Mouse (Mus musculus): ENCODE results near the gene Eif2ak4. TPM values are rescaled to one million over a fixed set of nuclear protein-coding genes. Genes with fewer than 3 reads are reported as not detected.

Gene Eif2ak4
- polyA plus RNA-seq, 1 experiment from 2014 or later = 9.8 TPM

DNA sequence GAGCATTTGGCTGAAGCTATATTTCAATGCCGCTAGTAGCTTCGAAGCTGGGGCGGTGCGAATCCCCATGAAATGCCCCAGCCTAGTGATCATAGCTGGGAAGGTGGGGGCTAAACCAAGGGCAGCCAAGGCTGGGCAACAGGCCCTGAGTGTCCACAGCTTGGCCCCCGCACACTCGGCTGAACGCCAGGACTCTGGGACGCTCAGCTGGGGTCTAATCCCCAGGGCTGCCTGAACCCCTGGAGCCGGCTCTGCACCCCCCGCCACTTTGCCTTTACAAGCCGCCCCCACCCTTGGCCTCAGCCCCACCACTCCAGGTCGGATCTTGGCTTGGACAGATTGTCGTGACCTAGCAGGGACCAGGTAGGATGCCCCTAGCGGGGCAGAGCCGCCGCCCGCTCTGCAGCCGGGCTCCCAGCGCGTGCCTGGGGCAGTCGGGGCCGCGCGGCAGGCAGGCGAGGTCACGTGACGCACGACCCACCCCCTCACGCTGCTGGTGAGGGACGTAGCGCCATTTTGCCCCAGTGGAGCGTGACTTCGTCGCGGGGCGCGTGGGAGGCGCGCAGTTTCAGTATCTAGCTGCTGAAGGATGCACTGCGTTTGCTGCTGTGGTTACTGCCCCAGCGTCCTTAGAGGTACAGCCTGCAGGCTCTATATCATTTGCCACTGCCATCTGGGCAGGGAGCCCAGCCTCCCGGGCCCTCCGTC, 14.7 kb upstream of the Eif2ak4 start:
- ATAC-seq (ENCODE audit: insufficient number of reproducible peaks, low FRiP score) = peak; percentile 86
- Histone ChIP-seq H3K4me2 (peak overlapping the region; percentile 88), H3K9me3 (replicated peaks) (no peaks in the 10 kb centered on the region), H3K36me3 (no peaks in the 10 kb centered on the region), H3K4me3 (peak overlapping the region; percentile 59), H3K9ac (peak overlapping the region; percentile 61), H3K27me3 (replicated peaks) (peaks cover 52% of the 10 kb centered on the region), H3K4me1 (replicated peaks) (peaks cover 18% of the 10 kb centered on the region), H3K27ac (ENCODE audit: poor library complexity, severe bottlenecking) (no peak overlapping the region)
- WGBS = 3% methylated on average over 43 of the region's 43 CpGs

DNA sequence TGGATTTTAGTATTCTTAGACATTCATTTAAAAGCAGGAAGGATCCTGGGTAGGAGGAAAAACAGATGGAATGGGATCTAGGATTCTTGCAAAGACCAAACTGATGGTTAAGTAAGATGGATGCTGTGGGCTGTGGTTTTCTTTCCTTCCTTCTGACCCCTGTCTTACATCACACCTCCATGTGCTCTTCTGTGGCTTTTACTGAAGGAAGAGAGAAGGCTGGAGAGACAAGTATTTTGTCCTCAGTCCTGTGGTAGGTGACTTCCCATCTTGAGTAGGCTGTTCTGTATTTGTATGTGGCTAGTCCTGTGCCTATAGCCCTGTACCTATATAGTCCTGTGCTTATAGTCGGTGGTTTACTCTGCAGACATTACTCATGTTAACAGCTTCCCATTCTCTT, 12.9 kb upstream of the Eif2ak4 start:
- ATAC-seq (ENCODE audit: insufficient number of reproducible peaks, low FRiP score) = no peak
- WGBS = 86% methylated on average over 1 of the region's 1 CpGs
- no peak overlapping the region for H3K4me2 ChIP-seq
- H3K36me3 ChIP-seq = no peaks in the 10 kb centered on the region
- H3K4me1 ChIP-seq (replicated peaks) = peaks cover 18% of the 10 kb centered on the region
- no peak overlapping the region for H3K4me3 ChIP-seq
- no peak overlapping the region for H3K27ac ChIP-seq (ENCODE audit: poor library complexity, severe bottlenecking)
- peaks cover 41% of the 10 kb centered on the region for H3K27me3 ChIP-seq (replicated peaks)
- no peak overlapping the region for H3K9ac ChIP-seq
- H3K9me3 ChIP-seq (replicated peaks) = no peaks in the 10 kb centered on the region

- H3K27me3 ChIP-seq (replicated peaks) = peaks cover 38% of the 10 kb centered on the region
- ATAC-seq (ENCODE audit: insufficient number of reproducible peaks, low FRiP score) = no peak
- H3K36me3 ChIP-seq = no peaks in the 10 kb centered on the region
- no peaks in the 10 kb centered on the region for H3K9me3 ChIP-seq (replicated peaks)
- H3K4me3 ChIP-seq = no peak overlapping the region
- no peak overlapping the region for H3K27ac ChIP-seq (ENCODE audit: poor library complexity, severe bottlenecking)
- no peak overlapping the region for H3K4me2 ChIP-seq
- H3K4me1 ChIP-seq (replicated peaks) = peaks cover 18% of the 10 kb centered on the region
- no peak overlapping the region for H3K9ac ChIP-seq
Measured at GRCm38 (mm10) chr2:118375931-118376330, 12.5 kb upstream of the Eif2ak4 start.

- Histone ChIP-seq H3K36me3 (no peaks in the 10 kb centered on the region), H3K9ac (no peak overlapping the region), H3K9me3 (replicated peaks) (no peaks in the 10 kb centered on the region), H3K4me2 (no peak overlapping the region), H3K27me3 (replicated peaks) (peaks cover 22% of the 10 kb centered on the region), H3K4me3 (no peak overlapping the region), H3K27ac (ENCODE audit: poor library complexity, severe bottlenecking) (no peak overlapping the region), H3K4me1 (replicated peaks) (no peaks in the 10 kb centered on the region)
- 71% methylated on average over 1 of the region's 1 CpGs for WGBS
- no peak for ATAC-seq (ENCODE audit: insufficient number of reproducible peaks, low FRiP score)
Measured at GRCm38 (mm10) chr2:118379756-118380155, 8.7 kb upstream of the Eif2ak4 start.

DNA sequence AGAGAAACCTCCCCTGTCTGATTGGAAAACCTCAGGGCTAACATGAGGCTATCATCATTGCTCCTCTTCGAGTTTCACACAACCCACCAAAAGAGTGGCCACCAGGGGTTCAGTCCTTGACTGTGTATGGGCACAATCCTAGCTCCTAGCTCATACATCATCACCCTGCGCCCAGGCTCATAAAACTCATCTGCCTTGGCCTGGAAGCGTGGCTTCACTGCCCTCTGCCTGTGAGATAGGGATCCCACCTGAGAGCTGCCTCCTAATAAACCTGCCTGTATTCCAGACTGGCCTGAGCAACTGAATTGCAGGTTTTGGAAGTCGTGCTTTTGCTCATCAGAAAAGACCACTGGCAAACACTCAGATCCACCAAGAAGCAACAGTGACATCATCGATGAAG, 5.0 kb upstream of the Eif2ak4 start:
- Histone ChIP-seq H3K4me2 (no peak overlapping the region), H3K36me3 (no peaks in the 10 kb centered on the region), H3K9ac (no peak overlapping the region), H3K27ac (ENCODE audit: poor library complexity, severe bottlenecking) (no peak overlapping the region), H3K9me3 (replicated peaks) (no peaks in the 10 kb centered on the region), H3K27me3 (replicated peaks) (peaks cover 6% of the 10 kb centered on the region; the same call in 1 of the 2 replicates), H3K4me3 (no peak overlapping the region), H3K4me1 (replicated peaks) (no peaks in the 10 kb centered on the region)
- ATAC-seq (ENCODE audit: insufficient number of reproducible peaks, low FRiP score) = no peak
- 66% methylated on average over 5 of the region's 5 CpGs for WGBS

- peaks cover 11% of the 10 kb centered on the region for H3K4me1 ChIP-seq (replicated peaks)
- peak overlapping the region; percentile 60; the same call in 1 of the 2 replicates for H3K9ac ChIP-seq
- H3K4me3 ChIP-seq = peak overlapping the region; percentile 68
- no peaks in the 10 kb centered on the region for H3K9me3 ChIP-seq (replicated peaks)
- no peak overlapping the region for H3K27ac ChIP-seq (ENCODE audit: poor library complexity, severe bottlenecking)
- ATAC-seq (ENCODE audit: insufficient number of reproducible peaks, low FRiP score) = no peak
- H3K36me3 ChIP-seq = no peaks in the 10 kb centered on the region
- H3K4me2 ChIP-seq = peak overlapping the region; percentile 86
- no peaks in the 10 kb centered on the region for H3K27me3 ChIP-seq (replicated peaks)
- 65% methylated on average over 3 of the region's 3 CpGs for WGBS
Measured at GRCm38 (mm10) chr2:118389569-118389968, 1.2 kb downstream of the Eif2ak4 start.

GRCm38 (mm10) chr2:118390072-118390471, 1.7 kb downstream of the Eif2ak4 start:
- Histone ChIP-seq H3K4me3 (no peak overlapping the region), H3K9ac (no peak overlapping the region)
- WGBS = 87% methylated on average over 5 of the region's 5 CpGs

GRCm38 (mm10) chr2:118391201-118391600, 2.8 kb downstream of the Eif2ak4 start:
- no peaks in the 10 kb centered on the region for H3K27me3 ChIP-seq (replicated peaks)
- WGBS = 70% methylated on average over 5 of the region's 5 CpGs
- H3K4me1 ChIP-seq (replicated peaks) = peaks cover 11% of the 10 kb centered on the region
- no peaks in the 10 kb centered on the region for H3K36me3 ChIP-seq
- H3K4me2 ChIP-seq = no peak overlapping the region
- H3K9ac ChIP-seq = no peak overlapping the region
- no peaks in the 10 kb centered on the region for H3K9me3 ChIP-seq (replicated peaks)
- ATAC-seq (ENCODE audit: insufficient number of reproducible peaks, low FRiP score) = no peak
- H3K27ac ChIP-seq (ENCODE audit: poor library complexity, severe bottlenecking) = no peak overlapping the region
- H3K4me3 ChIP-seq = no peak overlapping the region

More at GRCm38 (mm10) chr2:118390072-118390471, 1.7 kb downstream of the Eif2ak4 start:
- Histone ChIP-seq H3K27me3 (replicated peaks) (no peaks in the 10 kb centered on the region), H3K36me3 (no peaks in the 10 kb centered on the region), H3K4me2 (no peak overlapping the region), H3K27ac (ENCODE audit: poor library complexity, severe bottlenecking) (no peak overlapping the region), H3K9me3 (replicated peaks) (no peaks in the 10 kb centered on the region), H3K4me1 (replicated peaks) (peaks cover 11% of the 10 kb centered on the region)
- no peak for ATAC-seq (ENCODE audit: insufficient number of reproducible peaks, low FRiP score)

- Histone ChIP-seq H3K4me3 (no peak overlapping the region), H3K27ac (ENCODE audit: poor library complexity, severe bottlenecking) (no peak overlapping the region), H3K4me1 (replicated peaks) (no peaks in the 10 kb centered on the region), H3K36me3 (peaks cover 14% of the 10 kb centered on the region), H3K9ac (no peak overlapping the region), H3K27me3 (replicated peaks) (no peaks in the 10 kb centered on the region), H3K9me3 (replicated peaks) (no peaks in the 10 kb centered on the region), H3K4me2 (no peak overlapping the region)
- 81% methylated on average over 5 of the region's 5 CpGs for WGBS
- no peak for ATAC-seq (ENCODE audit: insufficient number of reproducible peaks, low FRiP score)
Measured at GRCm38 (mm10) chr2:118399751-118400150, 11.3 kb downstream of the Eif2ak4 start.

GRCm38 (mm10) chr2:118401834-118402727, 13.7 kb downstream of the Eif2ak4 start:
- Histone ChIP-seq H3K36me3 (peaks cover 24% of the 10 kb centered on the region), H3K4me3 (no peak overlapping the region), H3K4me1 (replicated peaks) (no peaks in the 10 kb centered on the region), H3K4me2 (no peak overlapping the region), H3K27ac (ENCODE audit: poor library complexity, severe bottlenecking) (no peak overlapping the region), H3K9me3 (replicated peaks) (no peaks in the 10 kb centered on the region), H3K9ac (no peak overlapping the region), H3K27me3 (replicated peaks) (no peaks in the 10 kb centered on the region)
- 88% methylated on average over 5 of the region's 5 CpGs for WGBS
- ATAC-seq (ENCODE audit: insufficient number of reproducible peaks, low FRiP score) = no peak

DNA sequence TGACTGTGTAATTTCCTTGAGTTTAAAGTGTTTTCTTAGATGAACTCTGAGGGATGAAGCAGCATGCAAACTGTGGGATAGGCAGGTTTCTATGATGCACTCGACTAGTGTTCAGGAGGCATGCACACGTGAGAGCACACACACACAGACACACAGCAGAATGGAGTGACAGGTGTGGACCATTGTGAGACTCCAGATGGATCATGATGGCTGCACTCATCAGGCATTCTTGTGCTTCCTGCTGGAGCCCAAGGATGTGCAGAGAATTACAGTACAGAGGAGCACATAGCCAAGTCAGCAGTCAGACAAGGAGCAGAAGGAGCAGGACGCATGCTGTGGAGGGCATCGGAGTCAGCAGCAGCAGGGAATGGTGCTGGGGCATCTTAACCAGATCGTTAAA, 15.9 kb downstream of the Eif2ak4 start:
- Histone ChIP-seq H3K36me3 (peaks cover 35% of the 10 kb centered on the region), H3K4me1 (replicated peaks) (no peaks in the 10 kb centered on the region), H3K27me3 (replicated peaks) (no peaks in the 10 kb centered on the region), H3K4me3 (no peak overlapping the region), H3K9ac (no peak overlapping the region), H3K9me3 (replicated peaks) (no peaks in the 10 kb centered on the region), H3K27ac (ENCODE audit: poor library complexity, severe bottlenecking) (no peak overlapping the region), H3K4me2 (no peak overlapping the region)
- no peak for ATAC-seq (ENCODE audit: insufficient number of reproducible peaks, low FRiP score)
- WGBS = 85% methylated on average over 5 of the region's 5 CpGs
